Mouse (Mus musculus): ENCODE measurements around the gene Gatd1. TPM values are rescaled to one million over a fixed set of nuclear protein-coding genes. Genes with fewer than 3 reads are reported as not detected.

Gatd1 gene
- total RNA-seq, 4 experiments from 2014 or later = 6.5 to 9.8 (median 7.8) TPM

DNA sequence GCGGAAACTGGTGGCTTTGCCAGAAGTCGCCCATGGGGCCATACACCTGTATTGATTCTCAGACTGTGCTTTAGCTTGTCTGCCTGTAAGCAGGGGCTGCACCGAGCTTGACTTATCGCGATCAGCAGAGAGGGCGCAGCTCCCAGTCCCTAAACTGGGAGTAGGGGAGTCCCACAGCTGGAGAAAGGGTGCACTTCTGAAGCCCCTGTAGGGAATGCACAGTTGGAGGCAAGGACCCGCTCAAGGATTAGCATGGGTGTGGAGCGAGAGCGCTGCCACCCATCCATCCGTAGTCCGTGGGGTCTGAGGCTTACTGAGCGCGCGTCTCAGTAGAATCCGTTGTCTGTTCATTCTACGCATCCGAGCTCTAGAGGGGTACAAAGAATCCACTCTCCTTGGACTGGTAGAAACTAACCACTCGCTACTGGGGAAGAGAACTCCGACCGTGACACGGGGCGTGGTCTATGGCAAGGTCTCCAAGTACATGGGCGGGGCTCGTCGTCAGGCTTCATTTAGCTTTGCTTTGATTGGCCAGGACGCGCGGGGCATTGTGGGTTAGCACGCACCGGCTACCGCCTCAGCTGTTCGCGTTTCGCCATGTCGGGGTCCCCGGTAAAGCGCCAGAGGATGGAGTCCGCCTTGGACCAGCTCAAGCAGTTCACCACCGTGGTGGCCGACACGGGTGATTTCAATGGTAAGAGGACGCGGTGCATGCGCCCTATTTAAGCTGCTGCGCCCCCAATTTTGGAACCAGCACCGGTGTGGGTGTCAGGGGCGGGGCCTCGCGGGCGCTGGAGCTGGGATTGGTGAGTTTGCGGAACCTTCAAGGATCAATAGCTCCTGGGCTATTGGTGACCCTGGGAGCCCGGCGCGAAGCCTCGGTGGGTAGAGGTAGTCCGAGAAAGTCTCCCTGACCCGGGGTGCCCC is 22.0 kb downstream of the Gatd1 start, which contains the start of gene Taldo1:
Gene Taldo1 (plus strand): TSS at position 575 of the 927 bp plus-strand sequence.
- peak; percentile 91 for DNase-seq (ENCODE audit: low spot score in 2 of 2)

DNA sequence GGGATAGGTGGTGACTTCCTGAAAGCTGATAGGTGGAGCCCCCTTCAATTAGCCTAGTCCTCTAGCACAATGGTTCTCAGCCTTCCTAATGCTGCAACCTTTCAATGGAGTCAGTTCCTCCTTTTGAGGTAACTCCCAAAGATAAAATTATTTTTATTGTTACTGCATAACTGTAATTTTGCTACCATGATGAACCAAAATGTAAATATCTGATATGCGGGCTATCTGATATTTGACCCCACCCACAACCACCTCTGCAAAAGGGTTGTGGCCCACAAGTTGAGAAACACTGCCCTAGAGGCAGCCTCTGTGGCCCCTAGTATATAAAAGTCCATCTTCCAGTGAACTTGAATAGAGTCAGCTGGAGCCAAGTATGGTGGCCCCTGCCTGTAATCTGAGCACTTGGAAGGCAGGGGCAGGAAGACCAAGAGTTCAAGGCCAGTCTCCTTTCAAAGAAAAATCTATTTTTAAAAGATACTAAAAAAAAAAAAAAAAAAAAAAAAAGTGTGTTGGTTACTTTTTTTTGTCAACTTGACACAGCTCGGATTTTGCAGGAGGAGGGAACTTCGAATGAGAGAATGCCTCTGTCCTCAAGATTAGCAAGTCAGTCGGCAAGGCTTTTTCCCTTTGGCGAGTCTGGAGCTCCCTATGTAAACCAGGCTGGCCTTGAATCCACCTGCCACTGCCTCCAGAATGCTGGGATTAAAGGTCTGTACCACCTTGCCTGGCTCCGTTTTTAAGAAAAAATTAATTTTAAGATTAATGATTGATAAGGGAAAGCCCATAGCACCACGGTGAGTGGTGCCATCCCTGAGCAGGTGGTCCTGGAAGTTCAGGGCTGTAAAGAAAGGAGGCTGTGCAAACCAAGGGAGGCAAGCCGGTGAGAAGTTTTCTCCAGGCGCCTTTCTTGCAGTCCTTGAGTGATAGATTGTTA is 23.3 kb downstream of the Gatd1 start:
- DNase-seq (ENCODE audit: low spot score in 2 of 2) = no peak

DNA sequence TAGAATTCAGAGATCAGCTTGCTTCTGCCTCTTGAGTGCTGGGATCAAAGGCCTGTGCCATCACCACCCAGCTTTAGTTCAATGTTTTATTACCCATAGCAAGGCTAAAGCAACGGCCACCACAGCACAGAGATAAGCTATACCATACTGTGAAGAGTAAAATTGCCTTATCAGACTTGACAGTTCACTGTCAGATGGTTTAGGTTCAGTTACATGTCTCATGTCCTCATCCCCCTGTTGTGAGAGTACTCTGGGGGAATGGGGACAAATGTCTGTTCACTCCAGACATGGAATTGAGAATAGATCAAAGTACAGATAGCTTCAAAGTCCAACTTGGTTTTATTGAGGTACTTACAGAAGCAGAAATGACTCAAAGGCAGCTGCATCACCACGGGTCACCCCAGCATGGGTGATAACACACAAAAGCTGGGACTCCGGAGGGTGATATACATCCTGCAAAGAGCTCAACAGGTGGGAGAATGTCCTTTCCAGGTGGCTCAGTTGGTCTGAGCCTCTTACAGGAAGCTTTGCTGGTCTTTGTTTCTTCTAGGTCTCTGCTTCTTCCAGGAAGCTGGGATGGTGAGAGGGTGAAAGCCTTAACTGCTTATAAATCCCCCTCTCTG is 25.3 kb downstream of the Gatd1 start:
- no peak for DNase-seq (ENCODE audit: low spot score in 2 of 2)

DNA sequence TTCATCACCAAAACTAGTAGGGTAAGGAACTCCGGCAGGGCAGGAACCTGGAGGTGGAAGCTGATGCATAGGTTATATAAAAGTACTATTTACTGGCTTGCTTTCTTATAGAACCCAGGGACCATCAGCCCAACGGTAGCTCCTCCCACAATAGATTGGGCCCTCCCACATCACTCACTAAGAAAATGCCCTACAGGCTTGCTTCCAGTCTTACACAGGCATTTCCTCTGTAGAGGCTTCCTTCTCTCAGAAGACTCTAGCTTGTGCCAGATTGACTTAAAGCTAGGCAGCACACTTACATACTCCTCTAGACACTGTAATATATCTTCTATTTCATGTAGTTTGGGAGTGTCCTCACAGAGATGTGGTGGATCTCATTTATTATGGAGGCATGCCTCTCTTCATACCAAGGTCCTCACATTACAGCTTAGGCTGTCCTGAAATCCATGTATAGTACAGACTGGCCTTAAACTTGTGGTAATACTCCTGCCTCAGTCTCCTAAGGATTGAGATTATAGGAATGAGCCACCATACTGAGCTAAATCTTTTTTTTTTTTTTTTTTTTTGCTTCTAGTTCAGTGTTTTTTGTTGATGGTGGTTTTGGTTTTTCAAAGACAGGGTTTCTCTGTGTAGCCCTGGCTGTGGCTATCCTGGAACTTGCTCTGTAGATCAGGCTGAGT is 26.0 kb downstream of the Gatd1 start:
- DNase-seq (ENCODE audit: low spot score in 2 of 2) = no peak

DNA sequence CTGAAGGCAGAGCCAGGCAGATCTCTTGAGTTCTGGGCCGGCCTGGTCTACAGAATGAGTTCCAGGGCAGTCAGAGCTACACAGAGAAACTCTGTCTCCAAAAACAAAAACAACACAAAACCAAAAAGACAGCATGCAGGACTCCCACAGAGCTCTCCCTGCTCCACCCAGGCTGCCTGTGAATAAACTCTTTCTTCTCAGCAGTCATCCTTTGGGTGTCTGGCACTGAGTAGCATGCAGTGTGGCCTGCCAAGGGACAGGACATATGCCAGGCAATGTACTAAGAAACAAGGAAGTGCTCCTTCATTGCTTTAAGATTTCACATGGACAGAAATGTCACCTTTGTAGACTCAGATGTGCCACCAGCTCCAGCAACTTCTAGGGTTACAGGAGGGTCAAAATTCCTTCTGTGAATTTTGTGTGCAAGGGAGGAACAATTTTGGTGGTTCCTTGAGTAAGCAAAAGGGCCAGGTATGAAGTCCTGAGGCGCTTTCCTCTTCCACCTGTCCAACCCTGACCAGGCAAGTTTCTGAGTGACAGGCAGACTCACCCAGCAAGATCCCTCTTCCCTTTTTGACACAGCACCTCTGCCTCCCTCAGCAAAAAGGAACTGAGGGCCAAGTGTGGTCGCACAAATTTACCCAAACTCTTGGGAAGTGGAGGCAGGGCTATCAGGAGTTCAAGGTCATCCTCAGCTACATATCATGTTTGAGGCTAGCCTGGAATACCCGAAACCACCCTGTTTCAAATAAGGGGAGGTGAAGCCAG is 32.7 kb downstream of the Gatd1 start:
- no peak for DNase-seq (ENCODE audit: low spot score in 2 of 2)

DNA sequence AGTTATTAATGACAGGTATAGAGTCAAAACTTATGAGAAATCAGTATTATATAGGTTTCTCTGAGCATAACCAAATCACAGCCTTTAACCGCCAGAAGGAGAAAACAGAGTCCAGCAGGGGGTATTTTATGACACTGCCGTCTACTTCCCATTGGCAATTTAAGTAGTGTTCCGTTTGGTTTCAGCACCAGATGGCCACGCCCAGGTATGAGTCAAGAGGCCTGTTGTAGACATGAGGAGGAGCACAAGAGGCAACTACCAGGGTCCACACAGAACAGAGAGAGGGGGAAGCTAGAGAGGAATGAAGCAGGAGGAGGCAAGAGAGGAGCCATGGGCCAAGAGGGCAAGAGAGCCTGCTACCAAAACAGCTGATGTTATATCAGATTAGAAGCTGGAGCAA is 34.4 kb downstream of the Gatd1 start:
- no peak for DNase-seq (ENCODE audit: low spot score in 2 of 2)

DNA sequence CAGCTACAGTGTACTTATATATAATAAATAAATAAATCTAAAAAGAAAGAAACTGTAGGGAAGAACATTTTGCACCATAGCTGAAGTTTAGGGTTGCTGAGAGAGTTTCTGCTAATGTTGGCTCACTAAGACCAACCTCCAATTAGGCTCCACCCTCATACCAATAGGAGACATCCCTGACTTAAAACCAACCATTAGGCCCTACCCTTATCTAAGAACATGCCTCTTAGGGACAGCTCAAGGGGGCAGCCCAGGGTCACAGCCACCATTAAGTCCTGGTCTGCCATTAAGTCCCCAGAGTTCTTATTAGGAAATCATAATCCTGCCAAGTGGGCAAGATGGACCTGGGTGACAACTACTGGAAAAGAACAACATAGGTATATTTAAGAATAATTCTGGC is 39.5 kb downstream of the Gatd1 start:
- DNase-seq (ENCODE audit: low spot score in 2 of 2) = no peak

DNA sequence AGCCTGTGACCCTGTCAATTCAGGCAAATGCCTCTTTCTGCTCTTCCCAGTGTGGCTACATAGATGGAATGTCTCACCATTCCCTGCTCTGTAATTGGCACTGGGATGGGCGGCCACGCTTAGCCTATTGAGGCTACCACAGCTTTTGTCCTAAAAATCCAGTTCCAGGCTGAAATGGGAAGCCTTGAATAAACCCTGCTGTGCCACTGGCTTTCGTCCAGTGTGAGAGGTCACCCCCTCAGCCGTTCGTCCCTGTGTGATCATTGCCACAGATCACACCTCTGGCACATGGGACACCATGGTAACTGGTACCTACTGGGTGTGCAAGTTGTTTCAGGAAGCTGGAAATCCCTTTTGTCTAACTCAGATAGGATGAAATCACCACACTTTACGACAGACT is 40.3 kb downstream of the Gatd1 start:
- DNase-seq (ENCODE audit: low spot score in 2 of 2) = no peak

DNA sequence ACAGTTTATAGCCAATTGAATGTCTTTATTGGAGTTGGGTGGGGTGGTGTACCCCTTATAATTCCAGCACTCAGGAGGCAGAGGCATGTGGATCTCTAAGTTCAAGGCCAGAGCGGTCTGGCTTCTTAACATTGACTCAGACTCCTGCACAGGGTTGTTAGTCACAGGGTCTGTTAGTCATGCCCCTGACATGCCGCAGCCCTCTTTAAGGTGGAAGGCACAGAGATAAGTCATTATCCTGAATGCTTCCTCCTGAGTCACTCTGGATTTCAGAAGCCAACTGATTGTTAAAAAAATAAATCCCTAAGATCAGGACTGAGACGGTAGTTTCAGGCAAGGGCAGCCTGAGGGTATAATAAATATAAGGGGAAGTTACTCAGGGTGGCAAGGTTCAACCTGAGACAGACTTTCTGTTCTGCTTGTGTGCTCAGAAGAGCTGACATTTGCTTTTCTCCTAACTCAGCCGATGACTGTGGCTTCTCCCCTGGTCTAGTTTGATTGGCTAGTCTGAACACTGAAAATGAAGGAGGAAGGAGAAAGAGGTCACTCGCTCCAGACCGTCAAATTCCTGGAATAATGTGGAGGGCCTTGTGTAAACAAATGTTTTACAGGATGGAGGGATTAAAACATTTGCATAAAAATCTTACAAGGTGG is 41.9 kb downstream of the Gatd1 start:
- no peak for DNase-seq (ENCODE audit: low spot score in 2 of 2)

DNA sequence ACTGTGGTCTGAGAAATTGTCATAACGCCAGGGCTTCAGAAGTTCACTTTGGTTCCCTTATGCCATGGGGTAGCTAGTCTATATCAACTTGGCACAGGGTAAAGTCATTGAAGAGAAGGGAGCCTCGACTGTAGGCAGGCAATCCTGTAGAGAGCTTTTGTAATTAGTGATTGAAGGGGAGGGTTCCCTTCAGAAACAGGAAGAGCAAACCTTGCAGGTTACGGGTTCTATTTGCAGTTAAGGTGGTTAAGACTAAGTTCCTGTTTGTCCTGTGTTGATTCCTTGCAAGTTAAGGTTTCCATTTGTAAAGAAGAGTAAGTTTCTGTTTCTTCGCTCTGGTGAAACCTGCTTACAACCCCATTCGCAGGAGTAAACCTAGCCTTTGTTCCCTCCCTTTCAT is 44.0 kb downstream of the Gatd1 start:
- no peak for DNase-seq (ENCODE audit: low spot score in 2 of 2)

DNA sequence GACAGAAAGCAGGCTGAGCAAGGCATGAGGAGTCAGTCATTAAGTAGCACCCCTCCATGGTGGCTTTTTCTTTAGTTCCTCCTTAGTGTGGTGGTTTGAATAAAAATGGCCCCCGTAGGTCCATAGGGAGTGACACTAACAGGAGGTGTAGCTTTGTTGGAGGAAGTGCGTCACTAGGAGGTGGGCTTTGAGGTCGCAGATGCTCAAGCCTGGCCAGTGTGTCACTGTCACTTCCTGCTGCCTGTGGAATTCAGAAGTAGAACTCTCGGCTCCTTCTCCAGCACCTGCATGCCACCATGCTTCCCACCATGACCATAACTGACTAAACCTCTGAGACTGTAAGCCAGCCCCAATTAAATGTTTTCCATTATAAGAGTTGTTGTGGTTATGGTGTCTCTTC is 46.6 kb downstream of the Gatd1 start:
- DNase-seq (ENCODE audit: low spot score in 2 of 2) = no peak

DNA sequence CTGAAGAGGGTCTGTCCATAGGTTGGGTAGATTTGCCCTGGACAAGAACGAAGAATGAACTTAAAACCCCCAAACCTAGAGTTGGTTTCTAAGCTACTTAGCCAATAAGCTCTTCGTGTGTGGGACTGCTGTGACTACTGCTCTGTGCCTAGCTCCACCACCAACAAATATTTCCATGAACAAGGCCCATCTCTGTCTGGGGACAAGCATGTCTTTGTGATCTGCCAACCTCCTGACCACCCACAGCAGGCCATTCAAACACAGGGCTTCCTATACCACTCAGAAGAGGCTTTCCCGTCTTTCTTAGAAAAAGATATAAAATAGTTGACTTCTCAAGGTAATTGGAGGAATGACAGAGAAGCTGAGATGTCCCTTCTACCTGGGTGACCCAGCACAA is 48.9 kb downstream of the Gatd1 start:
- DNase-seq (ENCODE audit: low spot score in 2 of 2) = no peak

DNA sequence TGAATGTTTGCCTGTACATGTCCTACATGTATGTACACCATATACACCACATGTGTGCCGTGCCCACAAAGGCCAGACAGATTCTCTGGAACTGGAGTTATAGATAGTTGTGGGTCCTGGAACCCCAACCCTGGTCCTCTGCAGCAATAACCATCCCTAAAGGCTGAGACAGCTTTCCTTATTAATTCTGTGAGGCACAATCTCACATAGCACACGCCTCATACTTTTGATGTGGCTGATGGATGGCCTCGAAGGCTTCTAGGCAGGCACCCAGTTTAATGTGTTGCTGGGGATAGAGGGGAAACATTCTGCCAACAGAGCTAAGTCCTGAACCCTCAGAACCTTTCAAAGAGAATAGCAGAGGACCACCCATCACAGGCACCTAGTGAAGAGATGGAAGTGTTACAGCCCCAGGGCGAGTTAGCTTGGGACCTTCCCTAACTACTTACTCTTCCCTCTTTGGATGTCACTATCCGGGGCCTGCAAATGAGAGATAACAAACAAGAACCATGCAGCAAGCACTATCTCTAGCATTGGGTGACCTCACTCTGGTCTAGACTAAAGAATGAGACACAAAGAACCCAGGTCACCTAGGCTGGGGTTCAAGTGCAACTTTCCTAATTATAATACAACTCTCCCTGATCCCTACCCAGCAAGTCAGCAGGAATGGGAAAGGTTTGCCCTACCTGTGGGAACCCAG is 49.4 kb downstream of the Gatd1 start:
- DNase-seq (ENCODE audit: low spot score in 2 of 2) = no peak

DNA sequence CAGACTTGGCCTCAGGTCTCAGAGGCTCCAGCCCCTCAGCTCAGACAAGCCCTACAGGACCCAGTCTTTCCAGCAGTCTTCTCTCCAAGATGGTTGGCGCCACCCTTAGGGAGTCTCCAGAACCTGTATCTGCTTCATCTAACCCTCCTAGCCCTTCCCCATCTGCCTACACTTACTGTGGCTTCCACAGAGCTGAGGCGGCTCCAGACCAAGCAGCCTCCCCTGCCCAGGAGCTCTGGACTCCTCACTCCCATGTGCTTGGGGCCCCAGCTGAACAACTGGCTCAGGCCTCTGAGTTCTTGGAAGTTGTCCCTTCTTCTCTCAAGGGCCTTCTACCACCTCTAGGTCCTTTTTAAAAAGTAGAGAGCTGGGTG is 50.2 kb downstream of the Gatd1 start:
- no peak for DNase-seq (ENCODE audit: low spot score in 2 of 2)

DNA sequence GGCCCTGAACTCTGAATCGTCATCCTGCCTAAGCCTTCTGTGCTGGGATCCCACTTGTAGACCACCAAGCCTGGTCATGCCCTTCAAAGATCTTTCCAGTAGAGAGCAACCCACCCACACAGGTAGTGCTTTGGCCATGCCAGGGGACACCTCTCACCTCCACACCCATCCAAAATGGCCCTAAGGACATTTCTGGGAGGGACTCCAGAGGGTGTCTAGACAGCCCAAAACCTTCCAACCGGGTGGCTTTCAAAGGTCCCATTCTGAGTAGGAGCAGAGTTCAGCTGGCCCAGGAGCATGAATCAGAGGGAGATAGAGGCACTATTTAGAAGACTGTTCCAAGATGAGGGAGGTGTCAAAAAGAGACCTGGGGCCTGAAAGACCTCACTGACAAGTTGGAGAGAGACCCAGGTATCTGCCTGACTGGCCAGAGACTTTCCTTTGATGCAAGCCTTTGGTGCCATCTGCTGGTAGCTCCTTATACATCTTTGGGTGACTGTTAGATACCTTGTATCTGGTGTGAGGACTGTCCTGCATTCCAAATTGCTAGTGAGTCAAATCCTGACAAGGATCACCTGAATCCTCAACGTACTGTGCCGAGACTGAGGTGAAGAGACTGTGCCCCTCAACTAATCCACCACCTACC is 50.7 kb downstream of the Gatd1 start:
- DNase-seq (ENCODE audit: low spot score in 2 of 2) = peak; percentile 19 to 22

DNA sequence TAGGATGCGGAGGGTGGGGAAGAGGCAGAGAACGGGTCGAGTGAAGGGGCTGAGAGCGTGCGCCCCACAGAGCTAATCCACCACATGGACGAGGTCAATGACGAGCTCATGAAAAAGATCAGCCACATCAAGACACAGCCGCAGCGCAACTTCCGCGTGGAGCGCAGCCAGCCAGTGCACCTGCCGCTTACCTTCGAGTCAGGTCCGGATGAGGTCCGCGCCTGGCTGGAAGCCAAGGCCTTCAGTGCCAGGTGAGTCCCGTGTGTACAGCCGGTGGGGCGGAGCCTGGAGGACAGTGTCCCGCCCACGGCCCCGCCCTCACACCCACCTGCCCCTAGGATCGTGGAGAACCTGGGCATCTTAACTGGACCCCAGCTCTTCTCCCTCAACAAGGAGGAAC is 52.4 kb downstream of the Gatd1 start:
- DNase-seq (ENCODE audit: low spot score in 2 of 2) = no peak
